Mouse (Mus musculus): Measurements from ENCODE around the gene Ppp1r12c.
A peak's percentile ranks its signal among the peaks of the same experiment; 100 is the strongest.

The Ppp1r12c gene

GRCm38 (mm10) chr7:4492284-4493224 is 8.9 kb downstream of the Ppp1r12c start:
- no peak for DNase-seq (ENCODE audit: low spot score)

GRCm38 (mm10) chr7:4491308-4491707 is 10.2 kb downstream of the Ppp1r12c start:
- no peak for DNase-seq (ENCODE audit: low spot score)

GRCm38 (mm10) chr7:4482281-4482680 is 19.2 kb downstream of the Ppp1r12c start:
- no peak for DNase-seq (ENCODE audit: low spot score)

- peak; percentile 75 for DNase-seq (ENCODE audit: low spot score)
These were observed 21.8 kb downstream of the Ppp1r12c start for GRCm38 (mm10) chr7:4479674-4480073.

GRCm38 (mm10) chr7:4478796-4479291 is 22.6 kb downstream of the Ppp1r12c start:
- DNase-seq (ENCODE audit: low spot score) = no peak

GRCm38 (mm10) chr7:4478021-4478795 is 23.3 kb downstream of the Ppp1r12c start:
- DNase-seq (ENCODE audit: low spot score) = peak; percentile 76

- DNase-seq (ENCODE audit: low spot score) = no peak
These were observed 27.5 kb downstream of the Ppp1r12c start for GRCm38 (mm10) chr7:4473940-4474339.

- peak; percentile 91 for DNase-seq (ENCODE audit: low spot score)
These were observed 30.3 kb downstream of the Ppp1r12c start for GRCm38 (mm10) chr7:4471179-4471555.

GRCm38 (mm10) chr7:4470275-4471178 is 31.0 kb downstream of the Ppp1r12c start:
- peak; percentile 85 for DNase-seq (ENCODE audit: low spot score)

GRCm38 (mm10) chr7:4467801-4468200 is 33.7 kb downstream of the Ppp1r12c start:
- no peak for DNase-seq (ENCODE audit: low spot score)

GRCm38 (mm10) chr7:4464194-4464824 is 37.2 kb downstream of the Ppp1r12c start:
- DNase-seq (ENCODE audit: low spot score) = no peak

- no peak for DNase-seq (ENCODE audit: low spot score)
These were observed 40.7 kb downstream of the Ppp1r12c start, which contains the start of gene Eps8l1 for GRCm38 (mm10) chr7:4460576-4461434. Gene Eps8l1, plus strand, starts transcription at chr7:4460674.

- no peak for DNase-seq (ENCODE audit: low spot score)
These were observed 48.8 kb downstream of the Ppp1r12c start for GRCm38 (mm10) chr7:4452644-4453043.

- DNase-seq (ENCODE audit: low spot score) = no peak
These were observed 52.3 kb downstream of the Ppp1r12c start for GRCm38 (mm10) chr7:4449211-4449610.

GRCm38 (mm10) chr7:4448439-4448838 is 53.0 kb downstream of the Ppp1r12c start:
- no peak for DNase-seq (ENCODE audit: low spot score)

GRCm38 (mm10) chr7:4447138-4447537 is 54.3 kb downstream of the Ppp1r12c start:
- DNase-seq (ENCODE audit: low spot score) = no peak

- DNase-seq (ENCODE audit: low spot score) = peak; percentile 87
These were observed 56.2 kb downstream of the Ppp1r12c start, which contains the start of gene Rdh13 for GRCm38 (mm10) chr7:4445216-4445791. Gene Rdh13, minus strand, starts transcription at chr7:4445649.

GRCm38 (mm10) chr7:4440549-4440948 is 60.9 kb downstream of the Ppp1r12c start:
- DNase-seq (ENCODE audit: low spot score) = no peak

GRCm38 (mm10) chr7:4437721-4438120 is 63.8 kb downstream of the Ppp1r12c start:
- peak; percentile 18 for DNase-seq (ENCODE audit: low spot score)

GRCm38 (mm10) chr7:4432026-4432425 is 69.5 kb downstream of the Ppp1r12c start:
- DNase-seq (ENCODE audit: low spot score) = no peak

Measured in testis, postnatal 10 days (tissue).